ENCODE assay signal across 8 mouse cellular contexts in the genomic region with DNA sequence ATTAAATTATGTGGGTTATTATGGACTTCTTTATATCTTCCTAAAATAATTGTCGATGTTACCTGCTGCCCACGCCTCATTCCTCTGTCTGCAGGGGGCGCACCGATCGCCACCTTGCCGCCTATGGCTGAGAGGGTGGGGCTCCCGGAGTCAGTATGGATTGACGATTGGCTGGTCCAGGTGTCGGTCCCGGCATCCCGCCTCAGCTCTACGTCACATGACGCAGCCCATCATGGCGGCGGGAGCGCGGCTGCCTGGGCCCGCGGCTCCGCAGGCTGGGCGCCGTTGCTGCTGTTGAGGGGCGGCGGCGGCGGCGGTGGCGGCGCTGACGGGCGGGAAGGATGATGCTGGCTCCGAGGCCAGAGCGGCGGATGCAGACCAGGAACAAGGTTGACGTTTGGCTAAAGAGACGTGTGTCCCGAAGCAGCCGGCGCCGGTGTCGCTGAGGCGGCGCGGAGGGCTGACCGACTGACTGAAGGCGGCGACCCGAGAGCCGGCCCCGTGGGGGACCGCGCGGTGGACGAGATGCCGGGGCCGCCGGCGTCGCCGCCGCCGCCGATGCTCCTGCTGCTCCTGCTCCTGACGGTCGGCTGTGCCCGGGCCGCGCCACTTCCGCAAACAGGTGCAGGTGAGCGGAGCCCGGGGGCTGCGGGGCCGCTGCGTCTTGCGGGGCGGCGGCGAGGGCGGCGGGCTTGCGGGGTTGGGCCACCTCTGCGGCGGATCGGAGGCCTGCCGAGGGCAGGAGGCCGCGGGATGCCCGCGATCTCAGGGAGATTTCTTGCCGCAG. TPM values are rescaled to one million over a fixed set of nuclear protein-coding genes. Genes with fewer than 3 reads are reported as not detected.
DNase-seq lines count a peak whose midpoint lies in the region; ATAC-seq lines count a peak whose summit lies in the region.

Lmtk2 (plus strand) TSS at position 288 of the 787 bp plus-strand sequence.

- H3K36me3 ChIP-seq in intestine, embryonic 14.5 days (ENCODE audit: control insufficient read depth, insufficient read depth, low read length) = no peaks in the 10 kb centered on the region

- H3K4me3 ChIP-seq in intestine, embryonic 14.5 days (ENCODE audit: low read depth, low read length) = peak within 1 kb of the TSS; percentile 82

- intact Hi-C loops in left cerebral cortex, postnatal 14 days (cut with DNase I) = loop anchor here (5.0 kb wide), 2 partner anchors 52 to 58 kb away; no protein-coding TSS in a partner anchor

- peak within 1 kb of the TSS; percentile 64 for H3K4me2 ChIP-seq in intestine, embryonic 14.5 days (ENCODE audit: low read length)

- peak; percentile 98 for ATAC-seq in intestine, embryonic 14.5 days (replicated peaks; ENCODE audit: low FRiP score, low TSS enrichment, low read depth)

- DNase-seq in adrenal gland, adult (ENCODE audit: inconsistent age in 2 of 2, low spot score in 1 of 2) = peak; percentile 97 to 99
- DNase-seq in embryo, embryonic 10.5 days (ENCODE audit: low spot score) = peak; percentile 96
- peak; percentile 94 for DNase-seq in gastrocnemius, postnatal 25 days
- peak; percentile 95 for DNase-seq in intestine, embryonic 14.5 days (ENCODE audit: low spot score)
- DNase-seq in left cerebral cortex, postnatal 14 days (ENCODE audit: low spot score in 2 of 2) = peak; percentile 97 to 98
- peak; percentile 93 for DNase-seq in mesoderm, embryonic 11.5 days (ENCODE audit: low read depth, low spot score)
- peak; percentile 96 for DNase-seq in right cerebral cortex, postnatal 36 days (ENCODE audit: low spot score in 2 of 2)
- peak; percentile 92 for DNase-seq in yolk sac, embryonic 10.5 days (ENCODE audit: low spot score)

- H3K9ac ChIP-seq in intestine, embryonic 14.5 days (ENCODE audit: low read length) = peak within 1 kb of the TSS; percentile 82

- H3K4me1 ChIP-seq in intestine, embryonic 14.5 days (replicated peaks; ENCODE audit: control insufficient read depth, insufficient read depth, low read length) = peaks cover 4% of the 10 kb centered on the region

- no peaks in the 10 kb centered on the region for H3K27me3 ChIP-seq in intestine, embryonic 14.5 days (replicated peaks; ENCODE audit: control insufficient read depth, insufficient read depth, low read length)

- WGBS in intestine, embryonic 14.5 days = 0% methylated on average over 57 of the region's 90 CpGs

- no peaks in the 10 kb centered on the region for H3K9me3 ChIP-seq in intestine, embryonic 14.5 days (ENCODE audit: control insufficient read depth, low read length)

- peak within 1 kb of the TSS; percentile 70 for H3K27ac ChIP-seq in intestine, embryonic 14.5 days (ENCODE audit: low read depth)

RNA-seq across cellular contexts. Expression of gene Lmtk2, which starts in this region (rescaled TPM):
- 10 to 100 TPM; 17.0 to 17.3 TPM for total RNA-seq in gastrocnemius, postnatal 25 days (2021)
- polyA plus RNA-seq in intestine, embryonic 14.5 days (2014; fragmentation: Nextera tagmentation; extraction: Ambion mirVana) = 5.2 and 5.9 TPM in 2 replicates
- 100 to 1,000 TPM; 150 to 166 TPM for total RNA-seq in left cerebral cortex, postnatal 14 days (2021)

Comparison
In these comparisons a context has a peak if more than half of its experiments do, and no peak if none do; other contexts are left out.
1. Peak in every context shown above with its lines: DNase-seq, ATAC-seq, H3K4me3 ChIP-seq and H3K27ac ChIP-seq.
2. RNA of gene Lmtk2 (total RNA-seq): 150 to 166 TPM in left cerebral cortex, postnatal 14 days; 17.0 to 17.3 TPM in gastrocnemius, postnatal 25 days; every median in the first group is over 4 times any median in the second.